Mouse (Mus musculus) stomach, embryonic 15.5 days (tissue): Measurements from ENCODE around the gene Dapk2. TPM values are rescaled to one million over a fixed set of nuclear protein-coding genes. Genes with fewer than 3 reads are reported as not detected.

Experiments
- ATAC-seq: fragments of 200-750 bp; cut with Nextera tagmentation; 2 replicates; pipeline ENCODE4 v1.8.0; 2017; ENCODE audit warnings: low read depth, moderate number of reproducible peaks, moderate TSS enrichment; ENCODE audit not compliant: insufficient read depth, low FRiP score
- H3K27ac ChIP-seq: fragments of 300-500 bp; sonication (generic); 2 replicates; pipeline ENCODE4 v1.5.1; 2015; ENCODE audit warnings: mild to moderate bottlenecking, inconsistent platforms
- H3K27me3 ChIP-seq: fragments of 300-500 bp; sonication (generic); replicated peaks from 2 replicates; pipeline ENCODE4 v1.6.1; 2015; ENCODE audit warnings: inconsistent platforms
- H3K36me3 ChIP-seq: fragments of 300-500 bp; sonication (generic); 2 replicates; pipeline ENCODE4 v1.6.1; 2015; ENCODE audit warnings: inconsistent platforms
- H3K4me1 ChIP-seq: fragments of 300-500 bp; sonication (generic); 2 replicates; pipeline ENCODE4 v1.6.1; 2015; ENCODE audit warnings: inconsistent platforms
- H3K4me2 ChIP-seq: fragments of 300-500 bp; sonication (generic); 2 replicates; pipeline ENCODE4 v1.6.1; 2015; ENCODE audit warnings: mild to moderate bottlenecking, inconsistent platforms
- H3K4me3 ChIP-seq: fragments of 300-500 bp; sonication (generic); replicated peaks from 2 replicates; pipeline ENCODE4 v1.5.1; 2015; ENCODE audit warnings: inconsistent platforms
- H3K9ac ChIP-seq: fragments of 300-500 bp; sonication (generic); 2 replicates; pipeline ENCODE4 v1.6.1; 2015; ENCODE audit warnings: inconsistent platforms
- H3K9me3 ChIP-seq: fragments of 300-500 bp; sonication (generic); 2 replicates; pipeline ENCODE4 v1.6.1; 2016; ENCODE audit warnings: inconsistent platforms
- WGBS: fragments of 180-500 bp; shearing (Covaris S2); methylation state at CpG from one replicate; pipeline ENCODE4 v1.1.7; 2015; 5-methylcytosine and 5-hydroxymethylcytosine counted together
- polyA plus RNA-seq: library from polyadenylated mRNA; unstranded; fragments of >200 nt; fragmentation: Nextera tagmentation; extraction: Ambion mirVana; gene quantifications from 2 replicates; pipeline ENCODE4 v1.2.1, GENCODE M21; 2015

The Dapk2 gene
- polyA plus RNA-seq, 1 experiment from 2014 or later: 10.1 TPM

DNA sequence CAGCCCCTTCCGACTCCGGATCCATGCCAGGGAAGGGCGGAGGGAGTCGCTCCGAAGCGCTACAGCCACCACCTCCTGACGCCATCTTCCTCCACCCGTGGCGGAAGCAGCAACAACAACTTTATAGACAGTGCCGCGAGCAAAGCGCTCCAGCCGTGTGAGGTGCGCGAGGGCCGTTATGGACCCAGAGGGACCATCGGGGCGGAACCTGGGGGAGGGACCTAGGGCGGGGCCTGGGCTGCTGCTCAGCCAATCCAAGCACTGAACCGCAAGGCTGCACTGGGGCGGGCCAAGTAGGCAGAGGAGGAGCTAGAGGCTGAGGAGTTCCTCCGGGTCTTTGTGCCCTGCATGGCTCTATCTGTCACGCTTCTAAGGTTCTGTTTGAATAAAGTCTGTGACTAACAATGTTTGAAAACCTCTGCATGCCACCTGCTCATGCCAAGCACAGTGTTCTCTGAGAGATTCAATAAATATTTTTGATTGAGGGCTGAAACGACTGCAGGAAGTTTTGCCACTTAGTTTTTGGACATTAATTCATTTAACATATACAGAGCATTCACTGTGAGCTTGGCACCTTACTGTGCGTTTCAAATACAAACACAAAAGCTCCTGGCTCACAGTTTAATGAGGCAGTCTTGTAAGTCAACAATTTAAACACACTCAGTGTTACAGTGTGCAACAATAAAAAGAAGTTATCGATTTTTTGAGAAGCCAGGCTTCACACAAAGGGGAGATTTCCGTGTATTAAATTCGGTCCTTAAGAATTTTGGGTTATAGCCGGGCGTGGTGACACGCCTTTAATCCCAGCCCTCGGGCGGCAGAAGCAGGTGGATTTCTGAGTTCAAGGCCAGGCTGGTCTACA, 33.1 kb upstream of the Dapk2 start:
- peak; percentile 97 for ATAC-seq
- H3K4me3 ChIP-seq: peak overlapping the region; percentile 71
- H3K9me3 ChIP-seq: no peaks in the 10 kb centered on the region
- peak overlapping the region; percentile 60 for H3K9ac ChIP-seq
- WGBS: 13% methylated on average over 33 of the region's 33 CpGs
- H3K36me3 ChIP-seq: no peaks in the 10 kb centered on the region
- H3K27ac ChIP-seq: peak overlapping the region; percentile 87
- H3K4me2 ChIP-seq: peak overlapping the region; percentile 79
- no peaks in the 10 kb centered on the region for H3K27me3 ChIP-seq
- peaks cover 9% of the 10 kb centered on the region; the same call in 1 of the 2 replicates for H3K4me1 ChIP-seq

DNA sequence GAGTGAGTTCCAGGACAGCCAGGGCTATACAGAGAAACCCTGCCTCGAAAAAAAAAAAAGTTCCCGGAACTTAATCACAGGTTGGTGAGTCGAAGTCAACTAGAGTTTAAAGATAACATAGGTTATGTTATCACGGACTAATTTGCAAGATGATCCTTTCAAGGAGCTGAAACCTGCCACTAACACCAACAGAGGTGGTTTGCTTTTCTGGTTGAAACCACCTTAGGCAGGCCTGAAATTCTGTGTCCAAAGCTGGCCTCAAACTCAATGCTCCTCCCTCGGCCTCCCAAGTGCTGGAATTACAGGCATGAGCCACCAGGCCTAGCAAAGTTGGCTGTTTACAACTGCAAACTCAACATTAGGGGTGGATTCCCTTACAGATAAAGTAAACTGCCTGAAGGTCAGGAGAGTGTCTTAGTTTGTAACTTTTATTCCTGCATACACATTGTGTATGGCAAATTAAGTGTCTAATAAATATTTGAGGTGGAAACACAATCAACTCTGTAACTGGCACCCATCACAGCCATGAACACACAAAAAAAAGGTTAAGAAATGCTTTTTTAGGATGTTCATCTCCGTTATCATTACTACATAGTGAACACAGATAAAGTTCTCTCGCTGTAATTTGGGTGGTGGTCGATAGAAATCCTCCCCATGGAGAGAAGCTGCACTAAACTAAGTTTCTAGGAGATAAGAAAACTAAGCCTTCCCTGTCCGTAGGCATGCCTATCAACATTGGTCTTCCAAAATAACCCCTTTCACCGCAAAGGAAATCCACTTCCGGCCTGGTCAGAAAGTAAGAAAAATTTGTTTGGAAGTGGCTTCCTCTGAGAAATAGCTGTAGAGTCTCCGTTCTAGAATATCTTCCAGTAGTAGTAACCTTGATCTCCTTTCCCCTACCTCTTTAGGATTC, 32.2 kb upstream of the Dapk2 start:
- no peak overlapping the region for H3K9ac ChIP-seq
- no peak for ATAC-seq
- no peaks in the 10 kb centered on the region for H3K9me3 ChIP-seq
- no peaks in the 10 kb centered on the region for H3K27me3 ChIP-seq
- peaks cover 9% of the 10 kb centered on the region; the same call in 1 of the 2 replicates for H3K4me1 ChIP-seq
- no peaks in the 10 kb centered on the region for H3K36me3 ChIP-seq
- peak overlapping the region; percentile 78 for H3K4me3 ChIP-seq
- peak overlapping the region; percentile 87 for H3K27ac ChIP-seq
- H3K4me2 ChIP-seq: peak overlapping the region; percentile 79
- WGBS: 47% methylated on average over 12 of the region's 12 CpGs

- WGBS: 1% methylated on average over 34 of the region's 34 CpGs
- H3K4me3 ChIP-seq: peak within 1 kb of the TSS; percentile 78
- peak within 1 kb of the TSS; percentile 87 for H3K27ac ChIP-seq
- no peaks in the 10 kb centered on the region for H3K27me3 ChIP-seq
- ATAC-seq: peak; percentile 79
- peaks cover 9% of the 10 kb centered on the region; the same call in 1 of the 2 replicates for H3K4me1 ChIP-seq
- H3K4me2 ChIP-seq: peak within 1 kb of the TSS; percentile 79
- no peaks in the 10 kb centered on the region for H3K36me3 ChIP-seq
- no peaks in the 10 kb centered on the region for H3K9me3 ChIP-seq
- H3K9ac ChIP-seq: peak within 1 kb of the TSS; percentile 58
These were observed 31.4 kb upstream of the Dapk2 start, which contains the start of the genes Snx1 and Ciao2a for GRCm38 (mm10) chr9:66126456-66127192. Snx1 (minus strand) TSS chr9:66126587. Ciao2a (plus strand) TSS chr9:66126611.

DNA sequence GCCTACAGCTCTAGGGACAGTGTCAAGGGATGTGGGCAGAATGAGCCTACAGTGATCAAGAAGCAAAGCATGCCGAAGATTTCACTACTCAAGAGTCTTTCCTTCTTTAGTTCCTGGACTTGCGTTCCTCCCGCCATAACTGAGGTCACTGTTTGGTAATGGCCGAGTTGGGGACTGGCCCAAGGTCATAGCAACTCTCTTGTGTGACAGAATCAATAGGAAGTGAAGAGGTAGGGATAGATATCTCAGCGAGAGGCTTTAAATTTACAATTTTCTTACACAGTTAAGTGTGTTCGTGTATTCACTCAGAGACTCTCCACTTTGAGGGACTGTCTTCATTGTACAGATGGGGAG, 30.9 kb upstream of the Dapk2 start:
- Histone ChIP-seq H3K27me3 (no peaks in the 10 kb centered on the region), H3K36me3 (no peaks in the 10 kb centered on the region), H3K4me3 (peak overlapping the region; percentile 78), H3K9ac (peak overlapping the region; percentile 58), H3K9me3 (no peaks in the 10 kb centered on the region), H3K27ac (peak overlapping the region; percentile 87), H3K4me1 (peaks cover 9% of the 10 kb centered on the region; the same call in 1 of the 2 replicates), H3K4me2 (peak overlapping the region; percentile 79)
- WGBS: 32% methylated on average over 6 of the region's 6 CpGs
- ATAC-seq: no peak

DNA sequence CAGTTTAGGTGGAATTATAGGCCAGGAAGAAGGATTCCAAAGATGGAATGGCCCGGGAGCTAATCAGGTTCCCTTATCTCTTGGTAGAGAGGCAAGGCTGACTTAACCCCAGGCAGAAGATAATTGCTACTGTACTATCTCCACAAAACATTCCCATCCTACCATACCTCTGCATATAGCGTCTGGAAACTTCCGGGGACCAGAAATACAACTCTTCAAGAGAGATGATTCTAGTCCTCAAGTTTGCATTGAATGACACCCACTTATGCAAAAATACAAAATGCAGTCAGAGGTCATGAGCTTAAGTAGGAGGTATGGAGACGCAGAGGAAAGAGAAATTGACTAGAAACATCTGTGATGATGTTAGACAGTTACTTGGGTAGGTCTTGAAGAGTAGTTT, 30.1 kb upstream of the Dapk2 start:
- H3K4me2 ChIP-seq: peak overlapping the region; percentile 79
- no peaks in the 10 kb centered on the region for H3K27me3 ChIP-seq
- no peak overlapping the region for H3K27ac ChIP-seq
- no peak overlapping the region for H3K9ac ChIP-seq
- no peaks in the 10 kb centered on the region for H3K9me3 ChIP-seq
- H3K36me3 ChIP-seq: no peaks in the 10 kb centered on the region; the same call in 1 of the 2 replicates
- ATAC-seq: no peak
- H3K4me3 ChIP-seq: peak overlapping the region; percentile 78; the same call in 1 of the 2 replicates
- WGBS: 84% methylated on average over 4 of the region's 4 CpGs
- peaks cover 9% of the 10 kb centered on the region; the same call in 1 of the 2 replicates for H3K4me1 ChIP-seq

- H3K9ac ChIP-seq: no peak overlapping the region
- peaks cover 18% of the 10 kb centered on the region for H3K36me3 ChIP-seq
- no peaks in the 10 kb centered on the region for H3K9me3 ChIP-seq
- ATAC-seq: no peak
- 89% methylated on average over 2 of the region's 2 CpGs for WGBS
- H3K4me2 ChIP-seq: no peak overlapping the region
- no peak overlapping the region for H3K4me3 ChIP-seq
- H3K4me1 ChIP-seq: 0 out of 2 replicates have a peak, but pooled peaks cover 5% of the 10 kb centered on the region
- no peaks in the 10 kb centered on the region for H3K27me3 ChIP-seq
- no peak overlapping the region for H3K27ac ChIP-seq
These were observed 26.6 kb upstream of the Dapk2 start for GRCm38 (mm10) chr9:66131466-66131865.

GRCm38 (mm10) chr9:66135967-66136366, 22.1 kb upstream of the Dapk2 start:
- peaks cover 32% of the 10 kb centered on the region for H3K36me3 ChIP-seq
- ATAC-seq: no peak
- H3K27ac ChIP-seq: no peak overlapping the region

DNA sequence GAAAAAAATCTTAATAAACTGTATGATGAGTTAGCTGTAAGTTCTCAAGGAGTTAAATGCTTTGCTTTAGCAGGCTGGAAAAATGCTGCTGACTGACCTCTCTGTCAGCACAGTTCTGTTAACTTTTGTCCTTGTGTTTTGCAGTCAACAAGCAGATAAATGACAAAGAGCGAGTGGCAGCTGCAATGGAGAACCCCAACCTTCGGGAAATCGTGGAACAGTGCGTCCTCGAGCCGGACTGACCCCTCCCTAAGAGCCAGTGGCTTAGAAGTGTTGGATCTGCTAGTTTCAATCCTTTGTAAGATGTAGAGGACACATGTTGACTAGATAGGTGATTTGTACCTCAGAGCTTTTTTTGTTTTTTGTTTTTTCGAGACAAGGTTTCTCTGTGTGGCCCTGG, 19.8 kb upstream of the Dapk2 start:
- Histone ChIP-seq H3K36me3 (peaks cover 32% of the 10 kb centered on the region; the same call in 1 of the 2 replicates), H3K4me2 (no peak overlapping the region), H3K4me3 (no peak overlapping the region), H3K27me3 (no peaks in the 10 kb centered on the region), H3K4me1 (no peaks in the 10 kb centered on the region), H3K9me3 (no peaks in the 10 kb centered on the region), H3K27ac (no peak overlapping the region), H3K9ac (no peak overlapping the region)
- no peak for ATAC-seq
- 93% methylated on average over 7 of the region's 7 CpGs for WGBS

More at GRCm38 (mm10) chr9:66135967-66136366, 22.1 kb upstream of the Dapk2 start:
- H3K4me1 ChIP-seq: no peaks in the 10 kb centered on the region
- no peaks in the 10 kb centered on the region for H3K27me3 ChIP-seq
- no peak overlapping the region for H3K4me2 ChIP-seq
- H3K9ac ChIP-seq: no peak overlapping the region
- H3K4me3 ChIP-seq: no peak overlapping the region
- WGBS: 62% methylated on average over 4 of the region's 4 CpGs
- no peaks in the 10 kb centered on the region for H3K9me3 ChIP-seq

- H3K36me3 ChIP-seq: peaks cover 10% of the 10 kb centered on the region; the same call in 1 of the 2 replicates
- H3K27me3 ChIP-seq: no peaks in the 10 kb centered on the region
- no peak for ATAC-seq
- H3K4me1 ChIP-seq: no peaks in the 10 kb centered on the region
- no peak overlapping the region for H3K9ac ChIP-seq
- H3K4me2 ChIP-seq: no peak overlapping the region
- H3K27ac ChIP-seq: no peak overlapping the region
- 44% methylated on average over 1 of the region's 1 CpGs for WGBS
- H3K9me3 ChIP-seq: no peaks in the 10 kb centered on the region
- no peak overlapping the region for H3K4me3 ChIP-seq
These were observed 15.8 kb upstream of the Dapk2 start for GRCm38 (mm10) chr9:66142265-66142664.

- no peak overlapping the region for H3K4me2 ChIP-seq
- H3K4me1 ChIP-seq: no peaks in the 10 kb centered on the region
- H3K9ac ChIP-seq: no peak overlapping the region
- H3K36me3 ChIP-seq: peaks cover 3% of the 10 kb centered on the region; the same call in 1 of the 2 replicates
- no peaks in the 10 kb centered on the region for H3K27me3 ChIP-seq
- ATAC-seq: no peak
- 5% methylated on average over 6 of the region's 6 CpGs for WGBS
- no peaks in the 10 kb centered on the region for H3K9me3 ChIP-seq
- no peak overlapping the region for H3K4me3 ChIP-seq
- no peak overlapping the region for H3K27ac ChIP-seq
These were observed 13.8 kb upstream of the Dapk2 start for GRCm38 (mm10) chr9:66144248-66144647.

GRCm38 (mm10) chr9:66146141-66146540, 11.9 kb upstream of the Dapk2 start:
- Histone ChIP-seq H3K9ac (no peak overlapping the region), H3K4me3 (no peak overlapping the region), H3K4me1 (no peaks in the 10 kb centered on the region), H3K9me3 (no peaks in the 10 kb centered on the region), H3K27ac (no peak overlapping the region), H3K4me2 (no peak overlapping the region), H3K27me3 (no peaks in the 10 kb centered on the region), H3K36me3 (no peaks in the 10 kb centered on the region)
- ATAC-seq: no peak
